9 mouse cellular contexts compared by ENCODE assay signal in genomic region chr10:116996236-116996600, GRCm38 (mm10). TPM values are rescaled to one million over a fixed set of nuclear protein-coding genes. Genes with fewer than 3 reads are reported as not detected.
A peak's percentile ranks its signal among the peaks of the same experiment; 100 is the strongest.
DNase-seq lines count a peak whose midpoint lies in the region; ATAC-seq lines count a peak whose summit lies in the region.
"Had no signal": no experiment of that assay in that cellular context is flagged by ENCODE, and none has a peak within 500 bp of the region (broad histone marks: within the 10 kb centered on the region; RNA-seq: fewer than 3 reads in every experiment).

No protein-coding gene starts in this region.

- H3K27me3 ChIP-seq in midbrain, embryonic 14.5 days (ENCODE audit: control insufficient read depth, insufficient read depth, low read length): no peaks in the 10 kb centered on the region

- no peak overlapping the region for H3K9ac ChIP-seq in midbrain, embryonic 14.5 days (replicated peaks; ENCODE audit: low read length)

- H3K27ac ChIP-seq in midbrain, embryonic 14.5 days (replicated peaks; ENCODE audit: low read depth, low read length): no peak overlapping the region

- no peak overlapping the region for H3K4me3 ChIP-seq in midbrain, embryonic 14.5 days (replicated peaks; ENCODE audit: low read depth, low read length)

- ATAC-seq in midbrain, embryonic 14.5 days (ENCODE audit: low FRiP score, low TSS enrichment): no peak

- no peaks in the 10 kb centered on the region for H3K36me3 ChIP-seq in midbrain, embryonic 14.5 days (ENCODE audit: control insufficient read depth, insufficient read depth, low read length)

- no peaks in the 10 kb centered on the region for H3K4me1 ChIP-seq in midbrain, embryonic 14.5 days (ENCODE audit: control insufficient read depth, insufficient read depth, low read length)

- no peak overlapping the region for H3K4me2 ChIP-seq in midbrain, embryonic 14.5 days (ENCODE audit: low read length)

- H3K9me3 ChIP-seq in midbrain, embryonic 14.5 days (ENCODE audit: control insufficient read depth, low read length): no peaks in the 10 kb centered on the region

- 86% methylated on average over 6 of the region's 6 CpGs for WGBS in midbrain, embryonic 14.5 days

- intact Hi-C loops in left cerebral cortex, postnatal 14 days (cut with DNase I): no loop called here

- DNase-seq in Muller cell, postnatal 12 days (ENCODE audit: inconsistent ontology term): peak; percentile 81
- DNase-seq in gastrocnemius, postnatal 25 days: peak; percentile 84
- DNase-seq in kidney, adult 18-20 months: peak; percentile 65
- peak; percentile 57 for DNase-seq in lung, postnatal 14 days
- DNase-seq in right cerebral cortex, adult 2 months (ENCODE audit: low spot score in 2 of 2): no peak
- no peak for DNase-seq in left cerebral cortex, postnatal 14 days (ENCODE audit: low spot score in 2 of 2)
- DNase-seq in midbrain, embryonic 14.5 days: no peak
- DNase-seq in embryo, embryonic 10.5 days (ENCODE audit: low spot score): no peak

RNA-seq across cellular contexts. Expression of gene Best3, which starts 10.1 kb away (rescaled TPM):
- 10 to 100 TPM; 18.2 to 18.6 TPM for total RNA-seq in gastrocnemius, postnatal 25 days (2021)
- total RNA-seq in left cerebral cortex, postnatal 14 days (2021): under 1 TPM; 0.20 to 0.40 TPM
- 0.12 TPM in 1 of 2 replicates, not detected in the other for polyA plus RNA-seq in midbrain, embryonic 14.5 days (2014; fragmentation: Nextera tagmentation; extraction: Ambion mirVana)
- total RNA-seq: neutrophil, adult 5-6 weeks had no signal

RNA-seq across cellular contexts. Expression of gene Gm10271, which starts 23.8 kb away (rescaled TPM):
- total RNA-seq in gastrocnemius, postnatal 25 days (2021): not detected
- total RNA-seq in left cerebral cortex, postnatal 14 days (2021): not detected
- not detected in 2 replicates for polyA plus RNA-seq in midbrain, embryonic 14.5 days (2014; fragmentation: Nextera tagmentation; extraction: Ambion mirVana)
- total RNA-seq: neutrophil, adult 5-6 weeks had no signal

RNA-seq across cellular contexts. Expression of gene Rab3ip, which starts 45.6 kb away (rescaled TPM):
- 10 to 100 TPM; 20.3 to 22.9 TPM for total RNA-seq in gastrocnemius, postnatal 25 days (2021)
- total RNA-seq in left cerebral cortex, postnatal 14 days (2021): 10 to 100 TPM; 43.8 to 47.5 TPM
- 40.4 and 41.6 TPM in 2 replicates for polyA plus RNA-seq in midbrain, embryonic 14.5 days (2014; fragmentation: Nextera tagmentation; extraction: Ambion mirVana)

RNA-seq across cellular contexts. Expression of gene Lrrc10, which starts 48.9 kb away (rescaled TPM):
- not detected for total RNA-seq in gastrocnemius, postnatal 25 days (2021)
- total RNA-seq in left cerebral cortex, postnatal 14 days (2021): not detected
- polyA plus RNA-seq in midbrain, embryonic 14.5 days (2014; fragmentation: Nextera tagmentation; extraction: Ambion mirVana): not detected in 2 replicates
- total RNA-seq: neutrophil, adult 5-6 weeks had no signal

Comparison
In these comparisons a context has a peak if more than half of its experiments do, and no peak if none do; other contexts are left out.
1. DNase-seq: peak in Muller cell, postnatal 12 days (single experiment), gastrocnemius, postnatal 25 days (single experiment), kidney, adult 18-20 months (single experiment) and lung, postnatal 14 days (single experiment); none in right cerebral cortex, adult 2 months (0 of 2), left cerebral cortex, postnatal 14 days (0 of 2), midbrain, embryonic 14.5 days (single experiment) and embryo, embryonic 10.5 days (single experiment).
2. RNA of gene Best3, which starts 10.1 kb away (total RNA-seq): 18.2 to 18.6 TPM in gastrocnemius, postnatal 25 days; 0.20 to 0.40 TPM in left cerebral cortex, postnatal 14 days; every median in the first group is over 10 times any median in the second.